Mouse (Mus musculus) cortical plate, adult 2 months (tissue): ENCODE measurements around the gene Kat2b.
"Not testable (repeated sequence)": the region's sequence is repeated elsewhere in the genome, so short reads cannot be mapped to it uniquely, and the experiment has no call there.

Source experiments
- CTCF ChIP-seq: fragments of 200-500 bp; IDR thresholded peaks from 2 replicates; pipeline ENCODE4 v1.5.1; 2011; ENCODE audit warnings: mild to moderate bottlenecking, control low read depth, low read length; ENCODE audit not compliant: insufficient read depth; ENCODE audit errors: extremely low read depth
- POLR2A ChIP-seq: fragments of 200-500 bp; IDR thresholded peaks from 2 replicates; pipeline ENCODE4 v1.6.1; 2011; ENCODE audit warnings: mild to moderate bottlenecking, low read length, control low read depth; ENCODE audit not compliant: insufficient read depth; ENCODE audit errors: extremely low read depth

DNA sequence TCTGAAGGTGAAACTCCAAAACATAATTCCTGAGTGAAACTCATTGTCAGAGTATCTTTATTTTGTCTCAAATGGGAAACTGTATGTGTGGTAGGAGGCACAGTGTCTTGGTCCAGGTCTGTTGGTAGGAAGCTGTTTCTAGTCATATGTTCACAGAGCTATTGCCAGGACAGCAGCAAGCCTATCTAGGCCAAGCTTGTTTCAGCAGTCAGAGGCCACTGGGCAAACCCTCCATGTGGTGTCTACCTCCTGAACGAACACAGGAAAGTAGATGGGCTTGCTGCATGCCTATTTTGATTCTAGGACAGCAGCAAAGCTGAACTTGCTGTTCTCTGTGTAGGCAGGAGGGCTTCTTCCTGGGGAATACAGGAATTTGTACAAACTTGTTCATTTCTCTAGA, 148.5 kb downstream of the Kat2b start:
- TF ChIP-seq POLR2A, CTCF: not testable (repeated sequence)
